Mouse (Mus musculus): ENCODE measurements around the gene Nkain1. TPM values are rescaled to one million over a fixed set of nuclear protein-coding genes. Genes with fewer than 3 reads are reported as not detected.

The Nkain1 gene
- polyA plus RNA-seq, 1 experiment, result 19.6 TPM

GRCm38 (mm10) chr4:130519567-130520481 is 54.1 kb downstream of the Nkain1 start:
- Histone ChIP-seq H3K27me3 (ENCODE audit: control insufficient read depth, insufficient read depth, insufficient read length) (no peaks in the 10 kb centered on the region), H3K4me3 (peak overlapping the region; percentile 73)
- no peak for TF ChIP-seq CEBPB (IDR thresholded peaks at IDR 0.05; ENCODE audit: insufficient read depth, poor library complexity, severe bottlenecking)
- peak; percentile 49 for TF ChIP-seq POLR2A (IDR thresholded peaks at IDR 0.05; ENCODE audit: insufficient read length, low read depth)

DNA sequence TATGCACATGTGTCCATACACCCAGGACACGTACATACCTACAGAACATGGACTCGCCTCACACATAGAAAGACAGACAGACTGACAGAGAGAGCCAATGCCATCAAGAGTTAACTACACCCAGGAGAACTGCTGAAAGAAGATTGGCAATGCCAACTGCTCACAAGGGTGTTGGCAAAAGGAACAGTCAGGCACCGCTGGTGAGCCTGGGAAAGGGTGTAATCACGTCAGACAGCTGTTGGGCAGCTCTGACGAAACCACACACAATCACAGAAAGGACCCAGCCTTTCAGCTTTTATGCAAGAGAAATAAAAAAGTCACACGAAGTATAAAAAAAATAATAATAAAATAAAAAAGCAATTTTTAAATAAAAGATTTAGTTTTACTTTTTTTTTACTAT is 57.5 kb downstream of the Nkain1 start:
- Histone ChIP-seq H3K79me2 (ENCODE audit: control insufficient read depth, insufficient read depth) (no peaks in the 10 kb centered on the region), H3K36me3 (ENCODE audit: control insufficient read depth, insufficient read depth) (no peaks in the 10 kb centered on the region), H3K4me2 (ENCODE audit: low read depth) (no peak overlapping the region), H3K27me3 (ENCODE audit: control insufficient read depth, insufficient read depth, insufficient read length) (no peaks in the 10 kb centered on the region), H3ac (ENCODE audit: control insufficient read depth, insufficient read length) (no peak overlapping the region), H3K4me3 (no peak overlapping the region)
- TF ChIP-seq REST (IDR thresholded peaks at IDR 0.05; ENCODE audit: insufficient read depth, insufficient read length), result no peak
- no peak for TF ChIP-seq SRF (IDR thresholded peaks at IDR 0.05; ENCODE audit: control insufficient read depth, insufficient read length, low read depth)
- TF ChIP-seq MAX (IDR thresholded peaks at IDR 0.05; ENCODE audit: low read depth), result no peak
- no peak for TF ChIP-seq POLR2AphosphoS2 (IDR thresholded peaks at IDR 0.05; ENCODE audit: insufficient read length, low read depth)
- TF ChIP-seq TCF3 (IDR thresholded peaks at IDR 0.05; ENCODE audit: insufficient read length, low read depth), result peak; percentile 85
- TF ChIP-seq MYOD1 (IDR thresholded peaks at IDR 0.05; ENCODE audit: control insufficient read depth in 1 of 3, insufficient read length in 2 of 3, low read depth in 2 of 3), result peak; percentile 68 to 100 (median 100)
- peak; percentile 86 for TF ChIP-seq TCF12 (IDR thresholded peaks at IDR 0.05; ENCODE audit: insufficient read depth, poor library complexity, severe bottlenecking)
- TF ChIP-seq E2F4 (IDR thresholded peaks at IDR 0.05; ENCODE audit: insufficient read depth), result no peak
- TF ChIP-seq CEBPB (IDR thresholded peaks at IDR 0.05; ENCODE audit: insufficient read depth, poor library complexity, severe bottlenecking), result peak; percentile 78; the same call in 1 of the 2 replicates
- TF ChIP-seq MYOG (IDR thresholded peaks at IDR 0.05; ENCODE audit: control insufficient read depth in 1 of 3, insufficient read depth in 1 of 3, insufficient read length in 2 of 3, low read depth in 2 of 3), result peak; percentile 46 to 92 (median 79)
- TF ChIP-seq POLR2A (IDR thresholded peaks at IDR 0.05; ENCODE audit: insufficient read length, low read depth), result no peak
- TF ChIP-seq USF1 (IDR thresholded peaks at IDR 0.05; ENCODE audit: low read depth), result no peak

More at GRCm38 (mm10) chr4:130519567-130520481, 54.1 kb downstream of the Nkain1 start:
- H3K4me2 ChIP-seq (ENCODE audit: low read depth), result peak overlapping the region; percentile 83
- H3ac ChIP-seq (ENCODE audit: control insufficient read depth, insufficient read length), result peak overlapping the region; percentile 27
- no peaks in the 10 kb centered on the region for H3K79me2 ChIP-seq (ENCODE audit: control insufficient read depth, insufficient read depth)
- no peaks in the 10 kb centered on the region for H3K36me3 ChIP-seq (ENCODE audit: control insufficient read depth, insufficient read depth)

Other genes starting within 250 kb of the Nkain1 start
- 24.0 TPM for gene Zcchc17, start 214.2 kb downstream of the Nkain1 start, polyA plus RNA-seq (2012; fragmentation: generic; extraction: Trizol)
- 37.8 TPM for gene Snrnp40, start 214.0 kb downstream of the Nkain1 start, polyA plus RNA-seq (2012; fragmentation: generic; extraction: Trizol)
- 28.2 TPM for gene Pum1, start 89.1 kb upstream of the Nkain1 start, polyA plus RNA-seq (2012; fragmentation: generic; extraction: Trizol)
- 15.8 TPM for gene Sdc3, start 218.4 kb upstream of the Nkain1 start, polyA plus RNA-seq (2012; fragmentation: generic; extraction: Trizol)